Mouse (Mus musculus) thymus, adult 2 months (tissue): Measurements from ENCODE around the gene Nav1.

ENCODE experiments used
- CTCF ChIP-seq: fragments of 200-500 bp; IDR thresholded peaks from 2 replicates; pipeline ENCODE4 v1.5.1; 2012; ENCODE audit warnings: mild to moderate bottlenecking, control low read depth, low read length, moderate library complexity, borderline replicate concordance; ENCODE audit not compliant: control insufficient read depth, poor library complexity, insufficient read depth; ENCODE audit errors: extremely low read depth
- POLR2A ChIP-seq: fragments of 200-500 bp; IDR thresholded peaks from 2 replicates; pipeline ENCODE4 v1.6.1; 2012; ENCODE audit warnings: mild to moderate bottlenecking, low read length, control low read depth, moderate library complexity; ENCODE audit not compliant: control insufficient read depth, poor library complexity, insufficient read depth; ENCODE audit errors: extremely low read depth

- no peak for TF ChIP-seq POLR2A
- TF ChIP-seq CTCF = no peak
These were observed 39.0 kb downstream of the Nav1 start for GRCm38 (mm10) chr1:135568087-135568486.
